Mouse (Mus musculus): ENCODE results near the gene Samd7. TPM values are rescaled to one million over a fixed set of nuclear protein-coding genes. Genes with fewer than 3 reads are reported as not detected.

Samd7 gene
- polyA plus RNA-seq, 1 experiment from 2014 or later = not detected

DNA sequence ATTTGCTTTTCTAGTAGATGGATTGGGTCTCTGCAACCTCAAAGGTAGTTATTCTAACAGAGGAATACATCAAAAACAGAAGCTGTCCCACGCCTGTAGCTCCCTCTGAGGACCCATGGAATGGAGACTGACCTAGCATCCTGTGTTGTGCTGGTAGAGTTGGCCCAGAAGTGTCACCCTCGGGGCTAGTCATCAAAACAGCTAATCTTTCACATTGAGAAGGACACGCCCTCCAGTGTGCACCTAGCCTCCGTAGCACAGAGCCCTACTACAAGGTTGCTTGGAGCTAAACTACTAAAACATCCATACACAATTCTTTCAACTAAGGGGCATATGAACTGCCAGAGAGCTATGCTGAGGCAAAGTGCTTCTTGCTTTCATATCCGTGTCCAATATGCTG is 31.9 kb downstream of the Samd7 start:
- no peaks in the 10 kb centered on the region for H3K4me1 ChIP-seq (replicated peaks; ENCODE audit: control insufficient read depth, insufficient read depth, low read length)
- WGBS = 58% methylated on average over 5 of the region's 5 CpGs
- TF ChIP-seq CTCF (IDR thresholded peaks at IDR 0.05; ENCODE audit: low read depth) = no peak
- no peak overlapping the region for H3K4me3 ChIP-seq (ENCODE audit: low read depth, low read length)
- no peak overlapping the region for H3K4me2 ChIP-seq (replicated peaks; ENCODE audit: low read depth)
- H3K9ac ChIP-seq (ENCODE audit: low read depth, low read length) = no peak overlapping the region
- H3K27ac ChIP-seq (ENCODE audit: low read depth, low read length) = no peak overlapping the region
- ATAC-seq = no peak
- no peaks in the 10 kb centered on the region for H3K36me3 ChIP-seq (ENCODE audit: control insufficient read depth, insufficient read depth)
- no peaks in the 10 kb centered on the region for H3K9me3 ChIP-seq (ENCODE audit: control insufficient read depth)
- H3K27me3 ChIP-seq (replicated peaks; ENCODE audit: control insufficient read depth, insufficient read depth, low read length) = no peaks in the 10 kb centered on the region

- no peaks in the 10 kb centered on the region for H3K27me3 ChIP-seq (replicated peaks; ENCODE audit: control insufficient read depth, insufficient read depth, low read length)
- H3K4me3 ChIP-seq (ENCODE audit: low read depth, low read length) = no peak overlapping the region
- no peak for ATAC-seq
- no peak overlapping the region for H3K4me2 ChIP-seq (replicated peaks; ENCODE audit: low read depth)
- no peaks in the 10 kb centered on the region for H3K4me1 ChIP-seq (replicated peaks; ENCODE audit: control insufficient read depth, insufficient read depth, low read length)
- 21% methylated on average over 5 of the region's 5 CpGs for WGBS
- H3K27ac ChIP-seq (ENCODE audit: low read depth, low read length) = no peak overlapping the region
- no peaks in the 10 kb centered on the region for H3K9me3 ChIP-seq (ENCODE audit: control insufficient read depth)
- no peak overlapping the region for H3K9ac ChIP-seq (ENCODE audit: low read depth, low read length)
- no peak for TF ChIP-seq CTCF (IDR thresholded peaks at IDR 0.05; ENCODE audit: low read depth)
- H3K36me3 ChIP-seq (ENCODE audit: control insufficient read depth, insufficient read depth) = no peaks in the 10 kb centered on the region
These were observed 42.4 kb downstream of the Samd7 start for GRCm38 (mm10) chr3:30788531-30788930.

DNA sequence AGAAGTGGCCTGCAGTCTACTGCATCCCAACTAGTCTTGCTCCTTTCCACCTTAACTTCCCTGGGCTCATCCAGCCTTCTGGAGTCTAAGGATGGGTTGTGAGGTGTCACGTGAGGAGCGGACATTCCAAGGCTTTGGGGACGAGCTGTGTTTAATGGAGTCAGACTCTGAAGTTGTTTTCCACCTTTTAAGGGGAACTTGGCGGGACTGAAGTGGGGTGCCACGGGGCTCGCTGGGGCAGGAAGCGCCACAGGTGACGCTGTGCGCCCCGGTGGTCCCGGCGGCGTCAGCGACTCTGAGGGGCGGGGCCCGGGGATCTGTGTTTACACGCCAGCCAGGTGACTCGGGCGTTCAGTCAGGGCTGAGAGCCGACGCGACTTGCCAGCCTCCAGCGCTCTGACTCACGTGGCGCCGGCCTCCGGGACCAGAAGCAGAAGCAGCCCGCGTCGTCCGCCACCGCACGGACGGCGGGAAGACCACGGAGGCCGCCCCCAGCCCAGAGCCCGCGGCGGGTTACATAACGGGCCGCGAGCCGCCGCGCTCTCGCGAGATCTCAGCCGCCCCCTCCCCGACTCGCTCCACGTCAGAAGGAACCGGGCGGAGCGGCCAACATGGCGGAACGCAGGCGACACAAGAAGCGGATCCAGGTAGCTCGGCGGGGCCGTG is 46.8 kb downstream of the Samd7 start, which contains the start of gene Sec62:
TSS of gene Sec62 (plus strand) at position 139 of the 666 bp plus-strand sequence.
- no peaks in the 10 kb centered on the region for H3K4me1 ChIP-seq (replicated peaks; ENCODE audit: control insufficient read depth, insufficient read depth, low read length)
- TF ChIP-seq CTCF (IDR thresholded peaks at IDR 0.05; ENCODE audit: low read depth) = peak; percentile 21; the same call in 1 of the 2 replicates
- peak within 1 kb of the TSS; percentile 91 for H3K27ac ChIP-seq (ENCODE audit: low read depth, low read length)
- peak within 1 kb of the TSS; percentile 75 for H3K4me2 ChIP-seq (replicated peaks; ENCODE audit: low read depth)
- H3K4me3 ChIP-seq (ENCODE audit: low read depth, low read length) = peak within 1 kb of the TSS; percentile 99
- peak within 1 kb of the TSS; percentile 98 for H3K9ac ChIP-seq (ENCODE audit: low read depth, low read length)
- no peaks in the 10 kb centered on the region for H3K27me3 ChIP-seq (replicated peaks; ENCODE audit: control insufficient read depth, insufficient read depth, low read length)
- no peaks in the 10 kb centered on the region for H3K36me3 ChIP-seq (ENCODE audit: control insufficient read depth, insufficient read depth)
- no peaks in the 10 kb centered on the region for H3K9me3 ChIP-seq (ENCODE audit: control insufficient read depth)
- peak; percentile 95 for ATAC-seq
- WGBS = under 1% methylated on average over 57 of the region's 62 CpGs

DNA sequence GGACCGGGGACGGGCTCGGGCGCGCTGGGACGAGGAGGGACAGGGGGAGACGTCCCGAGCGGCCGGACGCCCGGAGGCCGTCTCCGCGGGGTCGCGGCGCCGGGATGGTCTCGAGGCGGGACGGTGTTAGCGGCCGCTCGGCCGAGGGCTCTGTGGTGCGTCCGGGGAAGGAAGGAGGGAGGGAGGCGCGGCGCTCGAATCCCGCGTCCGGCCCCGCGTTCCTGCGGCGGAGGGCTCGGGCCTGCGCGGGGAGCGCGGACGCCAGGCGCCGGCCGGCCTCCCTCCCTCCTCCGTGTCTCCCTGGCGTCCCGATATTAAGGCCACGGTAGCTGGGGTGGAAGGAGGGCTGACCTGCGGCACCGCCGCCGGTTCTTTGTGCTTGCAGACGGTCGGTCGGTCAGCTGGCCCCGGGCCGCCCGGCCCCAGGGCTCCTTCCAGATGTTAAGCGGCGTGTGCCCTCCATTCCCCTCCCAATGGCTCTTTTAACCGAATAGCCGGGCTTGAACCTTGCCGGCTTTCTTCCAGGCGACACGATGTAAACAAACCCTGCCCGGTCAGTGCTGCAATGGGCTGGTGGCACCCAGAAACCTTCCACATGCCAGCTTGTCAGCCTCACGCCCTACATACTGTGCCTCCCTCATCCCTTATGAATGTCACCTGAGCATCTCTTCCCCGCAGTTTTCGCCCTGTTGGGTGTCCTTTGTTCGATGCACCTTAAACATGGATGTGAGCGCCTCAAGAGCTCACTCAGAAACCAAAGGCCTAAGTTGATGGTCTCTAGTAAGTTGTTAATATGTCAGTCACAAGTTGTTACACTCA is 47.5 kb downstream of the Samd7 start:
- ATAC-seq = peak; percentile 75
- peak overlapping the region; percentile 99 for H3K4me3 ChIP-seq (ENCODE audit: low read depth, low read length)
- no peaks in the 10 kb centered on the region for H3K9me3 ChIP-seq (ENCODE audit: control insufficient read depth)
- H3K9ac ChIP-seq (ENCODE audit: low read depth, low read length) = peak overlapping the region; percentile 98
- peak overlapping the region; percentile 91 for H3K27ac ChIP-seq (ENCODE audit: low read depth, low read length)
- no peaks in the 10 kb centered on the region for H3K27me3 ChIP-seq (replicated peaks; ENCODE audit: control insufficient read depth, insufficient read depth, low read length)
- WGBS = under 1% methylated on average over 72 of the region's 75 CpGs
- H3K4me2 ChIP-seq (replicated peaks; ENCODE audit: low read depth) = peak overlapping the region; percentile 75
- no peak for TF ChIP-seq CTCF (IDR thresholded peaks at IDR 0.05; ENCODE audit: low read depth)
- no peaks in the 10 kb centered on the region for H3K36me3 ChIP-seq (ENCODE audit: control insufficient read depth, insufficient read depth)
- no peaks in the 10 kb centered on the region for H3K4me1 ChIP-seq (replicated peaks; ENCODE audit: control insufficient read depth, insufficient read depth, low read length)

DNA sequence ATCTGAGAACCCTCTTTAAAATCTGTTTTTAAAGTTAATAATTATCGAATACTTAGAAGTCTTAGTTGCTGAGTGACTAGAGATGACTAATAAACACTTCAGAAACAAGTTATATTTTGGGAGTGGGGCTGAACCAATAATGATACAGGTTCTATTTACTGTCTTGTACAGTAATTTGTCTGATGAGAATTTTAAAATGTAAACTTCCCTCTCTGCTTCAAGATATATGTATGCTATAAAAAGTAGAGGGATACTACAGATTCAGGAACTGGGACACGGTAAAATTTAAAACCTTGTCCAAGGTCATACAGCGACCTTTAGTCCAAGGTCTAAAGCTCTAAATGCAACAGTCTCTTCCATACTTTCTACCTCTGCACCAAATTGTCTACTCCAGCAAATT is 56.1 kb downstream of the Samd7 start:
- TF ChIP-seq CTCF (IDR thresholded peaks at IDR 0.05; ENCODE audit: low read depth) = no peak
- no peak overlapping the region for H3K4me3 ChIP-seq (ENCODE audit: low read depth, low read length)
- no peak overlapping the region for H3K9ac ChIP-seq (ENCODE audit: low read depth, low read length)
- H3K27ac ChIP-seq (ENCODE audit: low read depth, low read length) = no peak overlapping the region
- WGBS = 79% methylated on average over 3 of the region's 3 CpGs
- H3K4me1 ChIP-seq (replicated peaks; ENCODE audit: control insufficient read depth, insufficient read depth, low read length) = no peaks in the 10 kb centered on the region
- H3K9me3 ChIP-seq (ENCODE audit: control insufficient read depth) = no peaks in the 10 kb centered on the region
- H3K4me2 ChIP-seq (replicated peaks; ENCODE audit: low read depth) = no peak overlapping the region
- ATAC-seq = no peak
- H3K27me3 ChIP-seq (replicated peaks; ENCODE audit: control insufficient read depth, insufficient read depth, low read length) = no peaks in the 10 kb centered on the region
- peaks cover 4% of the 10 kb centered on the region; the same call in 1 of the 2 replicates for H3K36me3 ChIP-seq (ENCODE audit: control insufficient read depth, insufficient read depth)

DNA sequence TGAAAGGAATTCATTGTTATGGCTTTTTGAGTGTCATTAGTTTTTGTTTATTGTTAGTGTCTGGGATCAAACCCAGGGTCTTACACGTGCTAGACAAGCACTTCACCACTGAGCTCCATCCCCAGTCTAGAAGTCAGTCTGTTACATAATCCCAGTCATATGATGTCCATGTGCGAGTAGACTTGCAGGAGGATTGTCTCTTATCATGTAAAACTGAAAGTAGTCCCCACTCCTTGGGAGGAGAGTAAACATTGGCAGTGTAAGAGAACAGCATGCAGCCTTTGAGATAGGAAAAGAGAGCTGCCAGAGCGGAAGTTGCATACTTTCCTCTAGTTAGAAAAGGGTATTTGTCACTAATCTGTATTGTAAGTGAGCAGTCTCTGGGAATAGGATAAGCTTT is 66.8 kb downstream of the Samd7 start:
- H3K36me3 ChIP-seq (ENCODE audit: control insufficient read depth, insufficient read depth) = peaks cover 27% of the 10 kb centered on the region
- no peak overlapping the region for H3K27ac ChIP-seq (ENCODE audit: low read depth, low read length)
- no peak overlapping the region for H3K9ac ChIP-seq (ENCODE audit: low read depth, low read length)
- ATAC-seq = peak; percentile 83
- H3K9me3 ChIP-seq (ENCODE audit: control insufficient read depth) = no peaks in the 10 kb centered on the region
- H3K27me3 ChIP-seq (replicated peaks; ENCODE audit: control insufficient read depth, insufficient read depth, low read length) = no peaks in the 10 kb centered on the region
- 31% methylated on average over 3 of the region's 3 CpGs for WGBS
- no peak overlapping the region for H3K4me2 ChIP-seq (replicated peaks; ENCODE audit: low read depth)
- no peaks in the 10 kb centered on the region for H3K4me1 ChIP-seq (replicated peaks; ENCODE audit: control insufficient read depth, insufficient read depth, low read length)
- H3K4me3 ChIP-seq (ENCODE audit: low read depth, low read length) = no peak overlapping the region
- no peak for TF ChIP-seq CTCF (IDR thresholded peaks at IDR 0.05; ENCODE audit: low read depth)

Other genes starting within 250 kb of the Samd7 start
- gene Mecom, start 198.3 kb upstream of the Samd7 start, polyA plus RNA-seq (2015; fragmentation: Nextera tagmentation; extraction: Ambion mirVana) = 7.7 and 9.4 TPM in 2 replicates
- gene Actrt3, start 146.4 kb upstream of the Samd7 start, polyA plus RNA-seq (2015; fragmentation: Nextera tagmentation; extraction: Ambion mirVana) = 0.12 TPM in 2 replicates
- gene Mynn, start 144.2 kb upstream of the Samd7 start, polyA plus RNA-seq (2015; fragmentation: Nextera tagmentation; extraction: Ambion mirVana) = 10.3 and 11.4 TPM in 2 replicates
- not detected in 2 replicates for gene Lrriq4, start 101.8 kb upstream of the Samd7 start, polyA plus RNA-seq (2015; fragmentation: Nextera tagmentation; extraction: Ambion mirVana)
- gene Lrrc34, start 98.4 kb upstream of the Samd7 start, polyA plus RNA-seq (2015; fragmentation: Nextera tagmentation; extraction: Ambion mirVana) = 0.16 and 0.18 TPM in 2 replicates
- 0.69 and 0.73 TPM in 2 replicates for gene Lrrc31, start 46.5 kb upstream of the Samd7 start, polyA plus RNA-seq (2015; fragmentation: Nextera tagmentation; extraction: Ambion mirVana)
- gene Sec62, start 46.6 kb downstream of the Samd7 start, polyA plus RNA-seq (2015; fragmentation: Nextera tagmentation; extraction: Ambion mirVana) = 111 TPM in 2 replicates
- gene Gpr160, start 109.7 kb downstream of the Samd7 start, polyA plus RNA-seq (2015; fragmentation: Nextera tagmentation; extraction: Ambion mirVana) = 12.8 and 14.4 TPM in 2 replicates
- 3.5 and 3.8 TPM in 2 replicates for gene Phc3, start 223.1 kb downstream of the Samd7 start, polyA plus RNA-seq (2015; fragmentation: Nextera tagmentation; extraction: Ambion mirVana)
- gene Prkci, start 249.5 kb downstream of the Samd7 start, polyA plus RNA-seq (2015; fragmentation: Nextera tagmentation; extraction: Ambion mirVana) = 14.0 and 14.5 TPM in 2 replicates